Mouse (Mus musculus): ENCODE data around the gene Nsun2. TPM values are rescaled to one million over a fixed set of nuclear protein-coding genes. Genes with fewer than 3 reads are reported as not detected.

Gene Nsun2
- polyA plus RNA-seq, 1 experiment from 2014 or later = 77.9 TPM

DNA sequence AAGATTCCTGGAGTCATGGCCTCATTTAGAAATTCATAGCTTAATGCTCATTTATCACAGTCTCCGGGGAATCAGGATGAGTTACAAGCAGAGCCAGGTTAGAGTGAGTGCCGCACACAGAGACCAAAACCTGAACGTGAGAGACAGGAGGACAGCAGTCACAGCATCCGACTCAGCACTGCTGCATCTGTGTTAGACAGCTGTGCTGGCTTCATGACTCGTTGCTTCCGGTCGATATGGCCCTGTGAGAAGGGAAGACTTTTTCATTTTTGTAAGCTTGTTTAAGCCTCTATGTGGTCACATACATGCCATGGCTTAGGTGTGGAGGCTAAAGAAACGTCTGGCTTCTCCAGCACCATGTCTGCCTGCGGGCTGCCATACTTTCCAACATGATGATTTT is 104.1 kb downstream of the Nsun2 start:
- Histone ChIP-seq H3K4me1 (replicated peaks) (no peaks in the 10 kb centered on the region), H3K36me3 (peaks cover 71% of the 10 kb centered on the region), H3K27ac (ENCODE audit: poor library complexity, severe bottlenecking) (no peak overlapping the region), H3K27me3 (replicated peaks) (no peaks in the 10 kb centered on the region), H3K9ac (no peak overlapping the region), H3K4me2 (no peak overlapping the region), H3K9me3 (replicated peaks) (no peaks in the 10 kb centered on the region), H3K4me3 (no peak overlapping the region)
- ATAC-seq (ENCODE audit: insufficient number of reproducible peaks, low FRiP score) = no peak
- 83% methylated on average over 9 of the region's 9 CpGs for WGBS

DNA sequence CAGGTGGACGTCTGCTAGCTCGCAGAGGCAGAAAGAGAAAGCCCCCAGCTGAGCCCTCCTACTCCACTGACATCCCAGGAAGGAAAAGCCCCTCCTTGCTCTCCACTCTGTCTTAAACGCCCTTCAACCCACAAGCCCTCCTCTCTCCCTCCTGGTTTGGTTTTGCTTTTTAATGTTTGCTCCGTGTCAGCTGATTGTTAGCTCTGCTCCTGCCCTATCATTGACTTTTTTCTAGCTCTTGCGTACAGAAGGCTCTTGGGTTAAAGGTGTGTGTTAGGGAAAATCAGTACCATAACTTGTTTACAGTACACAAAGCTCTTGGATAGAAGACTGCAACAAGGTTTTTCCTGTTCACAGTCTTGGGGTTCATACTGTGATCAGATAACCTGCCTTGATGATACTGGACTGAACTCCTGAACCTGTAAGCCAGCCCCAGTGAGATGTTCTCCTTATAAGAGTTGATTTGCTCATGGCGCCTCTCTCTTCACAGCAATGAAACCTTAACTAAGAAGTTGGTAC is 104.6 kb downstream of the Nsun2 start:
- WGBS = 81% methylated on average over 6 of the region's 6 CpGs

DNA sequence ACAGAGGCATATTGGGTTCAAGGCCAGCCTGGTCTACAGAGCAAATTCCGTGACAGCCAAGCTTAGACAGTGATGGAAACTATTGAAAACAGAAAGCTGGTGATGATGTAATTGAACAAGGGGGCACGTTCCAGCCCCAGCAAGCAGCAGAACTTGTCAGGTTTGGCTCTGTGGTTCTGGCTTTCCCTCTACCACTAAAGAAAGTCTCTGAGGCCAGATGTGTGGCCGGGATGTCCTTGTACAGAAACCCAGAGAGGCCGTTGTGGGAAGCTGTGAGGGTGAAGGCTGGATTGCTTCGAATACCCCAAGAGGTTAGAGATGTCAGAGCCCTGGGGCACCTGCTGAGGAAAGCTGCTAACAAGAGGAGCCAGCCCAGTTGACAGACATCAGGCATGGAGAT is 105.7 kb downstream of the Nsun2 start:
- peaks cover 55% of the 10 kb centered on the region for H3K36me3 ChIP-seq
- no peaks in the 10 kb centered on the region for H3K27me3 ChIP-seq (replicated peaks)
- H3K4me2 ChIP-seq = no peak overlapping the region
- H3K9me3 ChIP-seq (replicated peaks) = no peaks in the 10 kb centered on the region
- 85% methylated on average over 5 of the region's 5 CpGs for WGBS
- H3K4me1 ChIP-seq (replicated peaks) = no peaks in the 10 kb centered on the region
- H3K4me3 ChIP-seq = no peak overlapping the region
- H3K9ac ChIP-seq = no peak overlapping the region
- H3K27ac ChIP-seq (ENCODE audit: poor library complexity, severe bottlenecking) = no peak overlapping the region
- ATAC-seq (ENCODE audit: insufficient number of reproducible peaks, low FRiP score) = no peak

More for the DNA sequence above, 104.6 kb downstream of the Nsun2 start:
- H3K36me3 ChIP-seq = peaks cover 66% of the 10 kb centered on the region
- H3K9ac ChIP-seq = no peak overlapping the region
- ATAC-seq (ENCODE audit: insufficient number of reproducible peaks, low FRiP score) = no peak
- H3K27me3 ChIP-seq (replicated peaks) = no peaks in the 10 kb centered on the region
- H3K4me3 ChIP-seq = no peak overlapping the region
- H3K9me3 ChIP-seq (replicated peaks) = no peaks in the 10 kb centered on the region
- no peak overlapping the region for H3K4me2 ChIP-seq
- H3K4me1 ChIP-seq (replicated peaks) = no peaks in the 10 kb centered on the region
- H3K27ac ChIP-seq (ENCODE audit: poor library complexity, severe bottlenecking) = no peak overlapping the region

DNA sequence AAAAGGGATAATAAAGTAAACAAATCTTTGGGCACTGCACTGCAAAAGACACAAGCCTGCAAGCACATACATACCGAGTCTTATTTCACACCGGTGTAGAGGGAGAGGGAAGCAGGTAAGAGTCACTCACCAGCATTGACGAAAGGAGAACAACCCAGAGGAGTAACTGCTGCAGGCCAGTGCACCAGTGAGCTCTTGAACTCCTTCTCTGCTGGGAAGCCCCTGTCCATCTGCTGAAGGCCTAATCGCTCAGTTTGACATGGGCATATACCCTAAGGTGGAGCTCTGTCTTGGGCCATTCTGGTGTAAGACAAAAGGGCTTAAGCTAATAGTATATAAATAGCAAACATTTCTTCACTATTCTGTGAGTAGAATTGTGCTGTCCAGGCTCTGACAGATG is 106.6 kb downstream of the Nsun2 start:
- Histone ChIP-seq H3K9ac (no peak overlapping the region), H3K36me3 (peaks cover 46% of the 10 kb centered on the region)

DNA sequence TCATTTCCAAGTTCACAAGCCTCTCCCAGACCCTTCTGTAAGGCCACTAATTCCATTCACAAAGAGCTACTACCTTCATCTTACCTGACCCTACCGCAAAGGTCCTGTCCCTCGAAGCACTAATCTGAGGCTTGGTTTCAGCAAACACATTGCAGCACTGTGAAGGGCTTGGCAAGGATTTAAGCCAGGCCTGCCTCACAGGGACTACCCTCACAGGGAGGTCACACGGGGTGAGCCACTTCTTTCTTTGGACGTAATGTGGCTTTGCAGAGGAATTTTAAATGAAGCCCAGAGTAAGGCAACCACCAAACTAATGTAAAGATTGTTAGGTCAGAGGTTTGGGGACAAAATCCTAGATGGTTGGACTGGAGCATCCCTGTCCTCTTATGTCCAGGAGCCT is 107.0 kb downstream of the Nsun2 start:
- ATAC-seq (ENCODE audit: insufficient number of reproducible peaks, low FRiP score) = no peak
- Histone ChIP-seq H3K27me3 (replicated peaks) (no peaks in the 10 kb centered on the region), H3K9me3 (replicated peaks) (no peaks in the 10 kb centered on the region), H3K27ac (ENCODE audit: poor library complexity, severe bottlenecking) (no peak overlapping the region), H3K4me2 (no peak overlapping the region), H3K9ac (no peak overlapping the region), H3K36me3 (peaks cover 42% of the 10 kb centered on the region), H3K4me1 (replicated peaks) (no peaks in the 10 kb centered on the region), H3K4me3 (no peak overlapping the region)
- WGBS = 81% methylated on average over 4 of the region's 4 CpGs

More for the DNA sequence above, 106.6 kb downstream of the Nsun2 start:
- Histone ChIP-seq H3K9me3 (replicated peaks) (no peaks in the 10 kb centered on the region), H3K4me1 (replicated peaks) (no peaks in the 10 kb centered on the region), H3K4me3 (no peak overlapping the region), H3K4me2 (no peak overlapping the region), H3K27me3 (replicated peaks) (no peaks in the 10 kb centered on the region), H3K27ac (ENCODE audit: poor library complexity, severe bottlenecking) (no peak overlapping the region)
- no peak for ATAC-seq (ENCODE audit: insufficient number of reproducible peaks, low FRiP score)
- 93% methylated on average over 4 of the region's 4 CpGs for WGBS

DNA sequence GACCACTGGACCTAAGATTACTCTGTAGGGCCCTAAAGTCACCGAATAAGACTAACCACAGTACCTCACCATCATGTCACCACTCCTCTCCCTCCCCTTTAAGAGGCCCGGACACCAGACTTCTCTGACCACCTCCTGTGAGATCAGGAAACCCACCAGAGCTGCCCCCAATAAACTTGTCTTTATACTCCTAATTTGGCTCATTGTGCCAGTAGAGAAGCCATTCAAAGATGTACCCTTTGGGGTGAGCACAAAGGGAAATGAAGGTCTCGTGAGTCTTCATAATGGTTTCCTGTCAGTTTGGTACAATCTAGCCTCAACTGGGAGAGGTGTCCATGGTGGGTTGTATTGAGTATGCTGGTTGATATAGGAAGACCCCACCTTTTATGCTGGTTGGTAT is 107.5 kb downstream of the Nsun2 start:
- no peak overlapping the region for H3K4me2 ChIP-seq
- no peaks in the 10 kb centered on the region for H3K9me3 ChIP-seq (replicated peaks)
- H3K4me1 ChIP-seq (replicated peaks) = no peaks in the 10 kb centered on the region
- H3K9ac ChIP-seq = no peak overlapping the region
- peaks cover 37% of the 10 kb centered on the region for H3K36me3 ChIP-seq
- H3K27ac ChIP-seq (ENCODE audit: poor library complexity, severe bottlenecking) = no peak overlapping the region
- no peaks in the 10 kb centered on the region for H3K27me3 ChIP-seq (replicated peaks)
- WGBS = 77% methylated on average over 3 of the region's 3 CpGs
- ATAC-seq (ENCODE audit: insufficient number of reproducible peaks, low FRiP score) = no peak
- H3K4me3 ChIP-seq = no peak overlapping the region

DNA sequence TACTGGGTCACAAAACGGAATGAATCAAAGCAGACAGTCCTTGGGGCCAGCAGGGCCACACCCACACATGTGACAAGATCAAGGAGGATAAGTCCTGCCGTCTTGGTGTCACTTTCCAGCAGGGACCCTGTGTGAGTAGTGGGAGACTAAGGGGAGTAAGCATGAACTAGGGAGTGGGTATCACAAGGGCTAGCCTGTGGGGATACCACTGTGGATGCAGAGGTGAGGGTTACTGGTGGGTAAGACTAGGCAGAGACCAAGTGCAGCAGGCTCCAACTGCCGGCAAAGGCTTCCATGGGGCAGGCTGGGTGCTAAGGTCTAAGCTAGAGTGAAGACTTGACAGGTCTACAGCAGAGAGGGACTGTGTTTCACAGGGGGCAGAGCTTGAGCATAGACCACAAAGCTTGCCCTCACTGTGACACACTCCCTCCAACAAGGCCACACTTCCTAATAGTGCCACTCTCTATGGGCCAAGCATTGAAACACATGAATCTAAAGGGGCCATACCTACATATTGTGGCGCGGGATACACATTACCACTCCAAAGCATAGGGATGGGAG is 109.2 kb downstream of the Nsun2 start:
- H3K4me1 ChIP-seq (replicated peaks) = no peaks in the 10 kb centered on the region
- no peak for ATAC-seq (ENCODE audit: insufficient number of reproducible peaks, low FRiP score)
- H3K9ac ChIP-seq = no peak overlapping the region
- H3K4me3 ChIP-seq = no peak overlapping the region
- WGBS = 71% methylated on average over 5 of the region's 5 CpGs
- H3K9me3 ChIP-seq (replicated peaks) = no peaks in the 10 kb centered on the region
- no peaks in the 10 kb centered on the region for H3K27me3 ChIP-seq (replicated peaks)
- no peak overlapping the region for H3K27ac ChIP-seq (ENCODE audit: poor library complexity, severe bottlenecking)
- H3K36me3 ChIP-seq = peaks cover 22% of the 10 kb centered on the region
- no peak overlapping the region for H3K4me2 ChIP-seq

DNA sequence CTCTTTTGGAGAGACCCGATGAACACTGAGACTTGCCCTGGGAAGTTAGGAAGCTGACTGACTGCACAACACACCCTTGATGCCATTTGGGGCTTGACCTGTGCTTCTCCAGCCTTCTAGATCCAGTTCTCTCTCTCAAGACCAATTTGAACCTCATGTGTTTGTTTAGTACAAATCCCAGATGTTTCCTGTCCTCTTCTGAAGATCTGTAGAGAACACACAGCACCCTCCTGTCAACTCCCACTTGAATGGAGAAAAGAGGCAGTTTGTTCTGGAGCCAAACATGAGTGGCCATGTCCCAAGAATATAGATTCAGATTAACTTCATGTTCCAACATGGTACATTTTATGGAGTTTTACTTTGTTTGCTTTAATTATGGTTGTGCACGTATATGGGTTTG is 110.4 kb downstream of the Nsun2 start:
- no peak overlapping the region for H3K4me3 ChIP-seq
- peaks cover 13% of the 10 kb centered on the region for H3K36me3 ChIP-seq
- no peak overlapping the region for H3K27ac ChIP-seq (ENCODE audit: poor library complexity, severe bottlenecking)
- WGBS = 89% methylated on average over 2 of the region's 2 CpGs
- no peaks in the 10 kb centered on the region for H3K9me3 ChIP-seq (replicated peaks)
- no peak overlapping the region for H3K4me2 ChIP-seq
- no peak overlapping the region for H3K9ac ChIP-seq
- no peaks in the 10 kb centered on the region for H3K27me3 ChIP-seq (replicated peaks)
- H3K4me1 ChIP-seq (replicated peaks) = no peaks in the 10 kb centered on the region
- ATAC-seq (ENCODE audit: insufficient number of reproducible peaks, low FRiP score) = no peak

DNA sequence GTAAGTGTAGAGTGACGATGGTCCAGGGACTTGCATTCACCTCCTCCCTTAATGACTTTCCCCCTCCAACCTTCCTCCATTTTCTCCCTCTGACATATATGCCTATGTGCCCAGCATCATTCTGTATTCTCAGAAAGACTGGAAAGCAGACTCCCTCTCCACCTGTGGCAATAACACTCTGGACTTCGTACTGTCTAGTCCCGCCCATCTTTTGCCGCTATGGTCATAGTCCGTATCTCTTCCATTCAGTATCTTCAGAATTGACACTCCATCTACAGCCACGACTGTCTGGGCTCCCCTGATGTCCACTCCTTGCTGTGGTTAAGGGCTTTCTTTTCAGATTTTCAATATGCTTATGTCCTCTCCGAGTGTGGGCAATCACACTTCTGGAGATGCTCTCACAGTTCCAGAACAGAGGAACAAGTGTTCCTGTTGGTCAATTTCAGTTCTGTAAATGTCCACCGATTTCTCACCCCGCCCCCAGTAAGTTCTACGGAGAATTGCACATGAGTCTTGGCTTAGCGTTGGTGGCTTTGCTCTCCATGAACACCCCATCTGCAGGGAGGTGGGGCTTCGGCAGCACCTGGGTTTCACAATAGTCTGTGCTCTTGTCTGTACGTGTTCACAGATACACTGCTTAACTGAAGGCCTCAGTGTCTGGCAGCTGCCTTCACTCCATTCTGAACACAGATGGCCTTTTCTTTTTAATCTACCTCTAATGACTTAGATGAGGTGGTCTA is 111.1 kb downstream of the Nsun2 start:
- Histone ChIP-seq H3K9me3 (replicated peaks) (no peaks in the 10 kb centered on the region), H3K9ac (no peak overlapping the region), H3K4me1 (replicated peaks) (no peaks in the 10 kb centered on the region), H3K27me3 (replicated peaks) (no peaks in the 10 kb centered on the region), H3K4me3 (no peak overlapping the region), H3K4me2 (no peak overlapping the region), H3K27ac (ENCODE audit: poor library complexity, severe bottlenecking) (no peak overlapping the region), H3K36me3 (peaks cover 8% of the 10 kb centered on the region)
- no peak for ATAC-seq (ENCODE audit: insufficient number of reproducible peaks, low FRiP score)
- WGBS = 79% methylated on average over 13 of the region's 13 CpGs

DNA sequence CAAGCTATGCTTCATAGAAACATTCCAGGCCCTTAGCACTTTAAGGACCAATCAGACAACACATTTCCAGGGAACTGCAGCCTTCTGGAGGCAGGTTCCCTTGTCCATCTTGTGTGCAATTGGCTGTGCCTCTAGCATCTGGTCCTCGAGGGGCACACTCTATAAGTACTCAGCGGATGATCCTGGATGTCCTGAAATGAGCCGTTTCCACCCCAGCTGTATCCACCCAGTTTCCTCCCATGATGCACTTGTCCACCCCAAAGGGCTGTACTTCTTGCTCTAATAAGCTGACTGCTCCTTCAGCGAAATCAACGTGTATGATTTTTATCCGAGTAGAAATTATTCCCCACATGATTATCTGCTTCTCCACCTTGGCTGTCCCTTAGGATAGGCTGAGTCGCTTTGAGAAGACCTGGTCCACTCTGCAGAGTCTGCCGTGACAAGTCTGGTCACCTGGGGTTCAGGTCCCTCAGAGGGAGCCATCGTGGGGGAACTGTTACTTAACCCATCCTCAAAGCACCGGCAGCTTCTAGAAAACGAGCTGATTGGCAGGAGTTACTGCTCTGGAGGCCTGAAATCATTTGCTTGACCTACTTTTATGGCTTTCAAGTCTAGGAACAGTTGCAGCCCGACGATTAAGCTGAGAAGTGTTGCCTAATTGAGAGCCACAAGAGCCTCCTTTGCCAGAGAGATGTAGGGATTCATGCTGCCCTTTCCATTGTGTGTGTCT is 112.3 kb downstream of the Nsun2 start:
- H3K9me3 ChIP-seq (replicated peaks) = no peaks in the 10 kb centered on the region
- H3K4me1 ChIP-seq (replicated peaks) = no peaks in the 10 kb centered on the region
- H3K36me3 ChIP-seq = no peaks in the 10 kb centered on the region
- WGBS = 72% methylated on average over 13 of the region's 13 CpGs
- no peaks in the 10 kb centered on the region for H3K27me3 ChIP-seq (replicated peaks)
- no peak overlapping the region for H3K27ac ChIP-seq (ENCODE audit: poor library complexity, severe bottlenecking)
- H3K4me2 ChIP-seq = no peak overlapping the region
- H3K4me3 ChIP-seq = no peak overlapping the region
- no peak overlapping the region for H3K9ac ChIP-seq
- no peak for ATAC-seq (ENCODE audit: insufficient number of reproducible peaks, low FRiP score)

DNA sequence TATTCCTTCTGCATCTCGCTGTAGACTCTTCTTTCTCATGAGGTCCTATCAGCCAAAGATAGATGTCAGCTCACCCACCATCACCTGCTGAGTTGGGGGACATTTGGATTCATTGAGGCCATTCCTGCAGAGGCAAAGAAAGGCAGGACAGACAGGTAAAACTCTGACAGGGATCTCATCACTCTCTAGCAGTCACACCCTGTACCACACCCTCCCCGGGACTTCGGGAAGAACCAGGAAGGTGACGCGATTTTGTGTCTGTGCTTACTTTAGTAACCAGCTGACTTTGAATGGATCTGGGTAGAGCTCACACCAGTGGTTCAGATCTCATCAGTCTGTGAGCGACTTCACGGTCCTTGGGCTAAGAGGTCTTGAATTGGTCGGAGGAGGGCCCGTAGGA is 112.9 kb downstream of the Nsun2 start:
- no peak overlapping the region for H3K9ac ChIP-seq
- H3K36me3 ChIP-seq = no peaks in the 10 kb centered on the region
- no peaks in the 10 kb centered on the region for H3K4me1 ChIP-seq (replicated peaks)
- H3K27ac ChIP-seq (ENCODE audit: poor library complexity, severe bottlenecking) = no peak overlapping the region
- no peak overlapping the region for H3K4me3 ChIP-seq
- ATAC-seq (ENCODE audit: insufficient number of reproducible peaks, low FRiP score) = no peak
- no peak overlapping the region for H3K4me2 ChIP-seq
- WGBS = 80% methylated on average over 9 of the region's 9 CpGs
- H3K27me3 ChIP-seq (replicated peaks) = no peaks in the 10 kb centered on the region
- no peaks in the 10 kb centered on the region for H3K9me3 ChIP-seq (replicated peaks)

Data from heart, embryonic 12.5 days (tissue).